Mouse (Mus musculus): ENCODE measurements at regions not wholly inside any gene's neighbourhood (a gene's known extent, or its start where the extent isn't known, plus 50 kb on each side); places are given as distances from the start of the nearest gene placed in this dataset.

GRCm38 (mm10) chr4:81216123-81216522 is 226.5 kb downstream of the Mpdz start:
- no peak for DNase-seq

GRCm38 (mm10) chr4:81217979-81218378 is 224.6 kb downstream of the Mpdz start:
- no peak for DNase-seq

- no peak for DNase-seq
Measured at GRCm38 (mm10) chr4:81222034-81222433, 220.6 kb downstream of the Mpdz start.

GRCm38 (mm10) chr4:81222468-81223175 is 220.0 kb downstream of the Mpdz start:
- no peak for DNase-seq
